Mouse (Mus musculus) thymus, postnatal 0 days (tissue): ENCODE results near the gene Iqsec1. TPM values are rescaled to one million over a fixed set of nuclear protein-coding genes. Genes with fewer than 3 reads are reported as not detected.
"Not testable (repeated sequence)": the region's sequence is repeated elsewhere in the genome, so short reads cannot be mapped to it uniquely, and the experiment has no call there.

Source experiments
- DNase-seq: peaks from one replicate; pipeline ENCODE4 v3.0.0-alpha.2; 2015; ENCODE audit warnings: low spot score
- polyA plus RNA-seq: library from polyadenylated mRNA; unstranded; fragments of >200 nt; fragmentation: Nextera tagmentation; extraction: Ambion mirVana; gene quantifications from 2 replicates; pipeline ENCODE4 v1.2.1, GENCODE M21; 2015

The Iqsec1 gene
- polyA plus RNA-seq, 1 experiment from 2014 or later: 5.4 TPM

- DNase-seq: no peak
These were observed 324.7 kb downstream of the Iqsec1 start for GRCm38 (mm10) chr6:90663736-90664135.

GRCm38 (mm10) chr6:90662148-90662547 is 326.3 kb downstream of the Iqsec1 start:
- DNase-seq: no peak

GRCm38 (mm10) chr6:90661029-90661399 is 327.5 kb downstream of the Iqsec1 start:
- no peak for DNase-seq

- DNase-seq: no peak
These were observed 328.0 kb downstream of the Iqsec1 start for GRCm38 (mm10) chr6:90660398-90661028.

GRCm38 (mm10) chr6:90659913-90660312 is 328.6 kb downstream of the Iqsec1 start:
- DNase-seq: no peak

- DNase-seq: peak; percentile 4
These were observed 332.1 kb downstream of the Iqsec1 start for GRCm38 (mm10) chr6:90656344-90656850.

- DNase-seq: peak; percentile 44
These were observed 334.7 kb downstream of the Iqsec1 start for GRCm38 (mm10) chr6:90653736-90654135.

GRCm38 (mm10) chr6:90650634-90651033 is 337.9 kb downstream of the Iqsec1 start:
- DNase-seq: no peak

GRCm38 (mm10) chr6:90649279-90649678 is 339.2 kb downstream of the Iqsec1 start:
- DNase-seq: no peak

- DNase-seq: no peak
These were observed 340.1 kb downstream of the Iqsec1 start for GRCm38 (mm10) chr6:90648391-90648790.

- no peak for DNase-seq
These were observed 343.5 kb downstream of the Iqsec1 start for GRCm38 (mm10) chr6:90644965-90645364.

- no peak for DNase-seq
These were observed 345.4 kb downstream of the Iqsec1 start for GRCm38 (mm10) chr6:90643057-90643456.

- DNase-seq: no peak
These were observed 352.9 kb downstream of the Iqsec1 start for GRCm38 (mm10) chr6:90635611-90636010.

GRCm38 (mm10) chr6:90635081-90635480 is 353.4 kb downstream of the Iqsec1 start:
- DNase-seq: no peak

- not testable (repeated sequence) for DNase-seq
These were observed 356.0 kb downstream of the Iqsec1 start for GRCm38 (mm10) chr6:90632526-90632925.

- no peak for DNase-seq
These were observed 358.1 kb downstream of the Iqsec1 start for GRCm38 (mm10) chr6:90630427-90630826.

GRCm38 (mm10) chr6:90629506-90629905 is 359.0 kb downstream of the Iqsec1 start:
- DNase-seq: no peak

- no peak for DNase-seq
These were observed 360.9 kb downstream of the Iqsec1 start for GRCm38 (mm10) chr6:90627556-90627955.

- DNase-seq: no peak
These were observed 363.1 kb downstream of the Iqsec1 start for GRCm38 (mm10) chr6:90625207-90625994.

- DNase-seq: peak; percentile 48
These were observed 363.8 kb downstream of the Iqsec1 start for GRCm38 (mm10) chr6:90624733-90625132.

GRCm38 (mm10) chr6:90624184-90624583 is 364.3 kb downstream of the Iqsec1 start:
- no peak for DNase-seq

- no peak for DNase-seq
These were observed 365.0 kb downstream of the Iqsec1 start for GRCm38 (mm10) chr6:90623456-90623836.
